Mouse (Mus musculus) stomach, embryonic 14.5 days (tissue): ENCODE data around the gene Hadhb. TPM values are rescaled to one million over a fixed set of nuclear protein-coding genes. Genes with fewer than 3 reads are reported as not detected.
A peak's percentile ranks its signal among the peaks of the same experiment; 100 is the strongest.

Experiments used
- ATAC-seq: fragments of 200-750 bp; cut with Nextera tagmentation; 2 replicates; pipeline ENCODE4 v1.8.0; 2017; ENCODE audit warnings: low read depth, moderate TSS enrichment; ENCODE audit not compliant: insufficient number of reproducible peaks, insufficient read depth, low FRiP score
- H3K27ac ChIP-seq: fragments of 300-500 bp; sonication (generic); 2 replicates; pipeline ENCODE4 v1.5.1; 2014; ENCODE audit warnings: mild to moderate bottlenecking, low read length, moderate library complexity, mixed read lengths
- H3K27me3 ChIP-seq: fragments of 300-500 bp; sonication (generic); 2 replicates; pipeline ENCODE4 v1.6.1; 2014; ENCODE audit warnings: low read length, control low read depth, mixed read lengths; ENCODE audit not compliant: control insufficient read depth, insufficient read depth
- H3K36me3 ChIP-seq: fragments of 300-500 bp; sonication (generic); 2 replicates; pipeline ENCODE4 v1.6.1; 2014; ENCODE audit warnings: mild to moderate bottlenecking, control low read depth, low read length, moderate library complexity, mixed read lengths; ENCODE audit not compliant: control insufficient read depth, insufficient read depth
- H3K4me1 ChIP-seq: fragments of 300-500 bp; sonication (generic); 2 replicates; pipeline ENCODE4 v1.6.1; 2014; ENCODE audit warnings: low read length, control low read depth, mixed read lengths; ENCODE audit not compliant: control insufficient read depth, insufficient read depth
- H3K4me2 ChIP-seq: fragments of 300-500 bp; sonication (generic); replicated peaks from 2 replicates; pipeline ENCODE4 v1.6.1; 2014; ENCODE audit warnings: low read depth, low read length, control low read depth
- H3K4me3 ChIP-seq: fragments of 300-500 bp; sonication (generic); 2 replicates; pipeline ENCODE4 v1.5.1; 2014; ENCODE audit warnings: low read depth, low read length, control low read depth
- H3K9ac ChIP-seq: fragments of 300-500 bp; sonication (generic); replicated peaks from 2 replicates; pipeline ENCODE4 v1.6.1; 2014; ENCODE audit warnings: low read depth, mild to moderate bottlenecking, control low read depth, low read length, moderate library complexity, mixed read lengths
- H3K9me3 ChIP-seq: fragments of 300-500 bp; sonication (generic); 2 replicates; pipeline ENCODE4 v1.6.1; 2016; ENCODE audit warnings: low read depth, low read length, control low read depth; ENCODE audit not compliant: control insufficient read depth
- WGBS: fragments of 180-500 bp; shearing (Covaris S2); extraction: QIAGEN DNeasy Blood & Tissue Kit; methylation state at CpG from one replicate; pipeline ENCODE4 v1.1.7; 2014; 5-methylcytosine and 5-hydroxymethylcytosine counted together
- polyA plus RNA-seq: library from polyadenylated mRNA; unstranded; fragments of >200 nt; fragmentation: Nextera tagmentation; extraction: Ambion mirVana; gene quantifications from 2 replicates; pipeline ENCODE4 v1.2.1, GENCODE M21; 2014

Gene Hadhb
- 134 and 164 TPM in 2 replicates for polyA plus RNA-seq

- peak within 1 kb of the TSS; percentile 81 for H3K27ac ChIP-seq
- H3K9me3 ChIP-seq: no peaks in the 10 kb centered on the region
- H3K4me2 ChIP-seq: peak within 1 kb of the TSS; percentile 74
- peak within 1 kb of the TSS; percentile 93 for H3K4me3 ChIP-seq
- peak within 1 kb of the TSS; percentile 68 for H3K9ac ChIP-seq
- WGBS: 0% methylated on average over 53 of the region's 53 CpGs
- peak; percentile 91 for ATAC-seq
- no peaks in the 10 kb centered on the region; the same call in 1 of the 2 replicates for H3K4me1 ChIP-seq
- no peaks in the 10 kb centered on the region; the same call in 1 of the 2 replicates for H3K36me3 ChIP-seq
- H3K27me3 ChIP-seq: no peaks in the 10 kb centered on the region
These were observed at the start of gene Hadhb, which contains the start of gene Hadha for GRCm38 (mm10) chr5:30154474-30155394. Hadhb (plus strand) TSS chr5:30155248. Hadha (minus strand) TSS chr5:30155162.

- Histone ChIP-seq H3K4me2 (peak within 1 kb of the TSS; percentile 89), H3K9ac (no peak within 1 kb of the TSS; the same call in 1 of the 2 replicates), H3K27ac (no peak within 1 kb of the TSS), H3K9me3 (no peaks in the 10 kb centered on the region), H3K27me3 (peaks cover 7% of the 10 kb centered on the region), H3K36me3 (no peaks in the 10 kb centered on the region), H3K4me3 (peak within 1 kb of the TSS; percentile 41), H3K4me1 (peaks cover 7% of the 10 kb centered on the region)
- ATAC-seq: no peak
- WGBS: 3% methylated on average over 29 of the region's 29 CpGs
These were observed 49.3 kb upstream of the Hadhb start, which contains the start of gene 3110082J24Rik for GRCm38 (mm10) chr5:30105668-30106300. 3110082J24Rik (minus strand) TSS chr5:30106086.

- H3K4me2 ChIP-seq: no peak overlapping the region
These were observed 48.3 kb upstream of the Hadhb start for GRCm38 (mm10) chr5:30106756-30107155.

GRCm38 (mm10) chr5:30107186-30107585, 47.9 kb upstream of the Hadhb start:
- H3K4me3 ChIP-seq: no peak overlapping the region
- ATAC-seq: no peak
- 8% methylated on average over 7 of the region's 7 CpGs for WGBS
- H3K4me1 ChIP-seq: peaks cover 17% of the 10 kb centered on the region
- H3K27me3 ChIP-seq: peaks cover 7% of the 10 kb centered on the region
- no peak overlapping the region for H3K4me2 ChIP-seq
- no peaks in the 10 kb centered on the region for H3K36me3 ChIP-seq
- no peak overlapping the region for H3K27ac ChIP-seq
- H3K9me3 ChIP-seq: no peaks in the 10 kb centered on the region
- H3K9ac ChIP-seq: no peak overlapping the region

More at GRCm38 (mm10) chr5:30106756-30107155, 48.3 kb upstream of the Hadhb start:
- Histone ChIP-seq H3K9me3 (no peaks in the 10 kb centered on the region), H3K27me3 (peaks cover 7% of the 10 kb centered on the region), H3K9ac (no peak overlapping the region), H3K4me3 (no peak overlapping the region), H3K36me3 (no peaks in the 10 kb centered on the region), H3K27ac (no peak overlapping the region), H3K4me1 (peaks cover 16% of the 10 kb centered on the region)
- 25% methylated on average over 2 of the region's 2 CpGs for WGBS
- ATAC-seq: no peak

GRCm38 (mm10) chr5:30107611-30108041, 47.4 kb upstream of the Hadhb start:
- no peak for ATAC-seq
- Histone ChIP-seq H3K27me3 (peaks cover 7% of the 10 kb centered on the region), H3K9me3 (no peaks in the 10 kb centered on the region), H3K4me1 (peaks cover 17% of the 10 kb centered on the region), H3K36me3 (no peaks in the 10 kb centered on the region), H3K4me3 (no peak overlapping the region), H3K4me2 (no peak overlapping the region), H3K27ac (no peak overlapping the region), H3K9ac (no peak overlapping the region)
- 15% methylated on average over 5 of the region's 5 CpGs for WGBS

GRCm38 (mm10) chr5:30108233-30108632, 46.8 kb upstream of the Hadhb start:
- no peak overlapping the region for H3K9ac ChIP-seq
- H3K27ac ChIP-seq: no peak overlapping the region
- no peaks in the 10 kb centered on the region for H3K9me3 ChIP-seq
- no peak for ATAC-seq
- peaks cover 17% of the 10 kb centered on the region for H3K4me1 ChIP-seq
- no peak overlapping the region for H3K4me2 ChIP-seq
- H3K27me3 ChIP-seq: peaks cover 8% of the 10 kb centered on the region
- no peaks in the 10 kb centered on the region for H3K36me3 ChIP-seq
- 81% methylated on average over 6 of the region's 6 CpGs for WGBS
- no peak overlapping the region for H3K4me3 ChIP-seq

- ATAC-seq: no peak
- H3K4me2 ChIP-seq: no peak overlapping the region
- H3K27ac ChIP-seq: no peak overlapping the region
These were observed 45.1 kb upstream of the Hadhb start for GRCm38 (mm10) chr5:30109899-30110298.

GRCm38 (mm10) chr5:30110371-30111060, 44.5 kb upstream of the Hadhb start:
- Histone ChIP-seq H3K4me1 (peaks cover 16% of the 10 kb centered on the region), H3K4me3 (peak overlapping the region; percentile 11; the same call in 1 of the 2 replicates), H3K27ac (no peak overlapping the region), H3K27me3 (peaks cover 5% of the 10 kb centered on the region), H3K36me3 (no peaks in the 10 kb centered on the region), H3K4me2 (peak overlapping the region; percentile 40), H3K9me3 (no peaks in the 10 kb centered on the region), H3K9ac (no peak overlapping the region)
- WGBS: 11% methylated on average over 22 of the region's 22 CpGs
- no peak for ATAC-seq

More at GRCm38 (mm10) chr5:30109899-30110298, 45.1 kb upstream of the Hadhb start:
- no peak overlapping the region for H3K9ac ChIP-seq
- no peak overlapping the region for H3K4me3 ChIP-seq
- H3K36me3 ChIP-seq: no peaks in the 10 kb centered on the region
- H3K4me1 ChIP-seq: peaks cover 17% of the 10 kb centered on the region
- WGBS: 59% methylated on average over 2 of the region's 2 CpGs
- H3K9me3 ChIP-seq: no peaks in the 10 kb centered on the region
- H3K27me3 ChIP-seq: peaks cover 10% of the 10 kb centered on the region
